Mouse (Mus musculus) heart, embryonic 14.5 days (tissue): Measurements from ENCODE around the gene Lsm5. TPM values are rescaled to one million over a fixed set of nuclear protein-coding genes. Genes with fewer than 3 reads are reported as not detected.
A peak's percentile ranks its signal among the peaks of the same experiment; 100 is the strongest.

ENCODE experiments used
- ATAC-seq: fragments of 200-750 bp; cut with Nextera tagmentation; 2 replicates; pipeline ENCODE4 v1.8.0; 2017; ENCODE audit warnings: low read depth, moderate TSS enrichment; ENCODE audit not compliant: insufficient number of reproducible peaks, insufficient read depth, low FRiP score
- H3K27ac ChIP-seq, 2 experiments: fragments of 200-500 bp in 1 of 2; fragments of 300-500 bp in 1 of 2; sonication (generic) in 1 of 2; replicated peaks in 1 of 2; 2 replicates each; pipeline ENCODE4 v1.5.1; 2012 to 2014; ENCODE audit warnings: low read depth in 2 of 2, low read length in 2 of 2, control low read depth in 1 of 2, mild to moderate bottlenecking in 1 of 2, mixed read lengths in 1 of 2; ENCODE audit not compliant: control insufficient read depth in 1 of 2, insufficient read depth in 1 of 2
- H3K27me3 ChIP-seq: fragments of 300-500 bp; sonication (generic); 2 replicates; pipeline ENCODE4 v1.6.1; 2014; ENCODE audit warnings: mild to moderate bottlenecking, low read length, control low read depth; ENCODE audit not compliant: control insufficient read depth, insufficient read depth
- H3K36me3 ChIP-seq: fragments of 300-500 bp; sonication (generic); 2 replicates; pipeline ENCODE4 v1.6.1; 2014; ENCODE audit warnings: mild to moderate bottlenecking, control low read depth, low read length, mixed read lengths; ENCODE audit not compliant: control insufficient read depth, insufficient read depth
- H3K4me1 ChIP-seq, 2 experiments: fragments of 200-500 bp in 1 of 2; fragments of 300-500 bp in 1 of 2; sonication (generic) in 1 of 2; 2 replicates each; pipeline ENCODE4 v1.6.1; 2012 to 2014; ENCODE audit warnings: low read length in 2 of 2, control low read depth in 1 of 2, mixed read lengths in 1 of 2; ENCODE audit not compliant: control insufficient read depth in 2 of 2, insufficient read depth in 2 of 2
- H3K4me2 ChIP-seq: fragments of 300-500 bp; sonication (generic); 2 replicates; pipeline ENCODE4 v1.6.1; 2014; ENCODE audit warnings: mild to moderate bottlenecking, low read length
- H3K4me3 ChIP-seq, 2 experiments: fragments of 200-500 bp in 1 of 2; fragments of 300-500 bp in 1 of 2; sonication (generic) in 1 of 2; 2 replicates each; pipeline ENCODE4 v1.5.1; 2012 to 2014; ENCODE audit warnings: low read length in 2 of 2, mild to moderate bottlenecking in 2 of 2, control low read depth in 1 of 2, low read depth in 1 of 2, moderate library complexity in 1 of 2; ENCODE audit not compliant: control insufficient read depth in 1 of 2, insufficient read depth in 1 of 2
- H3K9ac ChIP-seq: fragments of 300-500 bp; sonication (generic); 2 replicates; pipeline ENCODE4 v1.6.1; 2014; ENCODE audit warnings: mild to moderate bottlenecking, low read length
- H3K9me3 ChIP-seq: fragments of 300-500 bp; sonication (generic); 2 replicates; pipeline ENCODE4 v1.6.1; 2016; ENCODE audit warnings: low read length, control low read depth; ENCODE audit not compliant: control insufficient read depth
- WGBS: fragments of 180-500 bp; shearing (Covaris S2); extraction: QIAGEN DNeasy Blood & Tissue Kit; methylation state at CpG from one replicate; pipeline ENCODE4 v1.1.7; 2014; 5-methylcytosine and 5-hydroxymethylcytosine counted together
- polyA plus RNA-seq: library from polyadenylated mRNA; unstranded; fragments of >200 nt; fragmentation: Nextera tagmentation; extraction: Ambion mirVana; gene quantifications from 2 replicates; pipeline ENCODE4 v1.2.1, GENCODE M21; 2014

Gene Lsm5
- polyA plus RNA-seq, 1 experiment from 2014 or later: 80.1 TPM

DNA sequence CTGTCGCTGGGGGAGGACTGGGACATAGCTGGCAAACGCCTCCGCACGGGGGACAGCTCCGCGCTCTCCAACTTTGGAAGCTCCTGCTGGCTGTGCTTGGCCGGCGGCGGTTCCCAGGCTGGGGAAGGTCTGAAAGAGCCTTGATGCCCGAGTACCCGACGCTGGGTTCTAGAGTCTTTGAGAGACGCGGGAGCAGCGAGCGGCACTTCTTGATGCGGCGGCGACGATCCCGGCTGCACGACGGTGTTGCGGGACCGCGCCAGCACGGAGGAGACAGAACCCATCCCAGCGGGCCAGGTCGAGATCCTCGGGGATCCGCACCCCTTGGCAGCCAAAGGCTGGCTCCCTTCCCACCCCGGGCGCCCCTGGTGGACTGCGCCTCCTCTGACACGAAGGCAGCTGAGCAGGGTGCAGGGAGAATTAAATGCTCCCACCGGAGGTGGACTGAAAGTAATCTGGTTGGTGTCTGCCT, 52.4 kb downstream of the Lsm5 start:
- H3K27me3 ChIP-seq: peaks cover 13% of the 10 kb centered on the region
- under 1% methylated on average over 36 of the region's 36 CpGs for WGBS
- H3K9me3 ChIP-seq: no peaks in the 10 kb centered on the region
- H3K36me3 ChIP-seq: no peaks in the 10 kb centered on the region
- peak overlapping the region; percentile 58 for H3K9ac ChIP-seq
- no peak for ATAC-seq
- H3K4me2 ChIP-seq: peak overlapping the region; percentile 96
- H3K4me3 ChIP-seq: peak overlapping the region; percentile 43
- H3K27ac ChIP-seq: no peak overlapping the region
- peaks cover 2 to 6% of the 10 kb centered on the region in 2 experiments; a peak in 1 of 4 replicates for H3K4me1 ChIP-seq

Other genes with a start within 250 kb of the Lsm5 start
- gene Pde1c, start 135.6 kb downstream of the Lsm5 start, polyA plus RNA-seq: 11.1 and 12.2 TPM in 2 replicates
- 10.9 and 11.2 TPM in 2 replicates for gene Avl9, start 10.2 kb upstream of the Lsm5 start, polyA plus RNA-seq
- 35.1 and 36.3 TPM in 2 replicates for gene Kbtbd2, start 93.1 kb upstream of the Lsm5 start, polyA plus RNA-seq
- 147 and 148 TPM in 2 replicates for gene Fkbp9, start 127.3 kb upstream of the Lsm5 start, polyA plus RNA-seq
- gene Nt5c3, start 219.2 kb upstream of the Lsm5 start, polyA plus RNA-seq: 72.8 and 74.8 TPM in 2 replicates
- 0.09 and 0.19 TPM in 2 replicates for gene Vmn1r4, start 219.3 kb upstream of the Lsm5 start, polyA plus RNA-seq